ENCODE assay signal across 22 mouse cellular contexts in genomic region chr13:44141181-44141580, GRCm38 (mm10).
DNase-seq lines count a peak whose midpoint lies in the region; ATAC-seq and TF ChIP-seq lines count a peak whose summit lies in the region.
"Had no signal": no experiment of that assay in that cellular context is flagged by ENCODE, and none has a peak within 500 bp of the region (broad histone marks: within the 10 kb centered on the region; RNA-seq: fewer than 3 reads in every experiment).

No protein-coding gene starts in this region.

- no peak overlapping the region for H3K4me2 ChIP-seq in kidney, embryonic 16.5 days (replicated peaks; ENCODE audit: low read depth, low read length)
- H3K4me2 ChIP-seq in midbrain, postnatal 0 days (ENCODE audit: low read depth, low read length, poor library complexity, severe bottlenecking), result no peak overlapping the region
- H3K4me2 ChIP-seq in midbrain, embryonic 16.5 days (ENCODE audit: low read length), result no peak overlapping the region
- H3K4me2 ChIP-seq: embryonic facial prominence, embryonic 15.5 days; heart, embryonic 13.5 days; hindbrain, embryonic 13.5 days had no signal

- 52% methylated on average over 5 of the region's 5 CpGs for whole genome bisulfite sequencing in kidney, adult 2 months
- 72% methylated on average over 5 of the region's 5 CpGs for WGBS in kidney, embryonic 16.5 days
- 52% methylated on average over 5 of the region's 5 CpGs for WGBS in midbrain, postnatal 0 days
- WGBS in midbrain, embryonic 16.5 days, result 53% methylated on average over 5 of the region's 5 CpGs

- no peak overlapping the region for H3K4me3 ChIP-seq in kidney, adult 2 months (ENCODE audit: insufficient read depth, low read depth, low read length)
- H3K4me3 ChIP-seq in kidney, embryonic 16.5 days (ENCODE audit: low read length), result no peak overlapping the region
- H3K4me3 ChIP-seq in midbrain, postnatal 0 days (ENCODE audit: low read depth, low read length), result no peak overlapping the region
- H3K4me3 ChIP-seq in midbrain, embryonic 16.5 days (ENCODE audit: low read depth, low read length), result no peak overlapping the region
- H3K4me3 ChIP-seq: embryonic facial prominence, embryonic 15.5 days; erythroblast, embryonic 14.5 days; forebrain, embryonic 10.5 days; gastrocnemius, adult 2 months; heart, embryonic 13.5 days; hindbrain, embryonic 13.5 days had no signal

- no peaks in the 10 kb centered on the region for H3K4me1 ChIP-seq in kidney, adult 2 months (ENCODE audit: control insufficient read depth, insufficient read depth, low read length)
- no peaks in the 10 kb centered on the region for H3K4me1 ChIP-seq in kidney, embryonic 16.5 days (ENCODE audit: insufficient read depth, low read length)
- H3K4me1 ChIP-seq in midbrain, postnatal 0 days (ENCODE audit: insufficient read depth, low read length), result no peaks in the 10 kb centered on the region
- H3K4me1 ChIP-seq in midbrain, embryonic 16.5 days (ENCODE audit: control insufficient read depth, insufficient read depth, low read length), result 0 out of 2 replicates have a peak, but pooled peaks cover 2% of the 10 kb centered on the region
- H3K4me1 ChIP-seq: embryonic facial prominence, embryonic 15.5 days; forebrain, embryonic 10.5 days; heart, embryonic 13.5 days; hindbrain, embryonic 13.5 days had no signal

- H3K9me3 ChIP-seq in kidney, embryonic 16.5 days (ENCODE audit: low read length), result peaks cover 9% of the 10 kb centered on the region; the same call in 1 of the 2 replicates
- no peaks in the 10 kb centered on the region for H3K9me3 ChIP-seq in midbrain, postnatal 0 days (ENCODE audit: low read length)
- H3K9me3 ChIP-seq in midbrain, embryonic 16.5 days (replicated peaks; ENCODE audit: control insufficient read depth, low read length, poor library complexity, severe bottlenecking), result no peaks in the 10 kb centered on the region; the same call in 1 of the 2 replicates
- H3K9me3 ChIP-seq: embryonic facial prominence, embryonic 15.5 days had no signal

- no peaks in the 10 kb centered on the region for H3K36me3 ChIP-seq in kidney, adult 2 months (ENCODE audit: control insufficient read depth, insufficient read depth, low read length)
- H3K36me3 ChIP-seq in kidney, embryonic 16.5 days (ENCODE audit: insufficient read depth, low read length), result no peaks in the 10 kb centered on the region; the same call in 1 of the 2 replicates
- H3K36me3 ChIP-seq in midbrain, postnatal 0 days (ENCODE audit: insufficient read depth, low read length), result no peaks in the 10 kb centered on the region
- no peaks in the 10 kb centered on the region for H3K36me3 ChIP-seq in midbrain, embryonic 16.5 days (ENCODE audit: control insufficient read depth, insufficient read depth, low read length)
- H3K36me3 ChIP-seq: embryonic facial prominence, embryonic 15.5 days; forebrain, embryonic 10.5 days; heart, embryonic 13.5 days; hindbrain, embryonic 13.5 days had no signal

- ATAC-seq in kidney, embryonic 16.5 days (ENCODE audit: low FRiP score, low TSS enrichment), result no peak
- no peak for ATAC-seq in midbrain, postnatal 0 days (ENCODE audit: low FRiP score)
- no peak for ATAC-seq in midbrain, embryonic 16.5 days
- ATAC-seq: activated CD4-positive, CD25-positive, alpha-beta regulatory T cell, adult 4 months; forebrain, embryonic 14.5 days; Patski had no signal

- no peak overlapping the region for H3K27ac ChIP-seq in kidney, adult 2 months (ENCODE audit: insufficient read depth, low read depth, low read length)
- no peak overlapping the region for H3K27ac ChIP-seq in kidney, embryonic 16.5 days (ENCODE audit: low read length)
- no peak overlapping the region for H3K27ac ChIP-seq in midbrain, postnatal 0 days (ENCODE audit: low read depth, low read length)
- H3K27ac ChIP-seq in midbrain, embryonic 16.5 days (ENCODE audit: low read length), result no peak overlapping the region
- H3K27ac ChIP-seq: embryonic facial prominence, embryonic 15.5 days; forebrain, embryonic 10.5 days; gastrocnemius, adult 2 months; heart, embryonic 13.5 days; hindbrain, embryonic 13.5 days had no signal

- TF ChIP-seq POLR2A in kidney, adult 2 months (IDR thresholded peaks at IDR 0.05; ENCODE audit: low read depth, low read length), result no peak

- DNase-seq in cerebellum, postnatal 14 days, result peak; percentile 32 to 44
- no peak for DNase-seq in cerebellum, adult 9-10 months
- peak; percentile 31 for DNase-seq in kidney, adult 2 months
- DNase-seq in midbrain, postnatal 0 days (ENCODE audit: low spot score), result peak; percentile 15
- DNase-seq in B cell, adult 2 months, result no peak
- DNase-seq: adrenal gland, postnatal 14 days; cerebellum, adult 2 months; cerebellum, postnatal 36 days; gastrocnemius, adult 2 months; gastrocnemius, postnatal 25 days; heart, postnatal 4 days had no signal

- TF ChIP-seq CTCF in kidney, adult 2 months (conservative IDR thresholded peaks at IDR 0.05; ENCODE audit: insufficient read depth, insufficient read length, low read depth, low read length), result no peak
- TF ChIP-seq CTCF in midbrain, postnatal 0 days (IDR thresholded peaks at IDR 0.05), result no peak

- no peaks in the 10 kb centered on the region for H3K27me3 ChIP-seq in kidney, adult 2 months (replicated peaks; ENCODE audit: control insufficient read depth, insufficient read depth, low read length)
- H3K27me3 ChIP-seq in kidney, embryonic 16.5 days (ENCODE audit: insufficient read depth, low read length), result no peaks in the 10 kb centered on the region
- no peaks in the 10 kb centered on the region for H3K27me3 ChIP-seq in midbrain, postnatal 0 days (ENCODE audit: insufficient read depth, low read length)
- H3K27me3 ChIP-seq in midbrain, embryonic 16.5 days (ENCODE audit: control insufficient read depth, insufficient read depth, low read depth, low read length), result no peaks in the 10 kb centered on the region
- H3K27me3 ChIP-seq: CH12.LX; embryonic facial prominence, embryonic 15.5 days; heart, embryonic 13.5 days; hindbrain, embryonic 13.5 days; Patski had no signal

- H3K9ac ChIP-seq in kidney, embryonic 16.5 days (replicated peaks; ENCODE audit: low read length), result no peak overlapping the region
- H3K9ac ChIP-seq in midbrain, postnatal 0 days (replicated peaks; ENCODE audit: low read length, poor library complexity, severe bottlenecking), result no peak overlapping the region
- H3K9ac ChIP-seq in midbrain, embryonic 16.5 days (ENCODE audit: low read depth, low read length), result no peak overlapping the region
- H3K9ac ChIP-seq: embryonic facial prominence, embryonic 15.5 days; heart, embryonic 13.5 days; hindbrain, embryonic 13.5 days had no signal

Comparison
In these comparisons a context has a peak if more than half of its experiments do, and no peak if none do; other contexts are left out.
1. DNase-seq: peak in cerebellum, postnatal 14 days (2 of 2), kidney, adult 2 months (single experiment) and midbrain, postnatal 0 days (single experiment); none in cerebellum, adult 9-10 months (single experiment) and B cell, adult 2 months (0 of 2).